Mouse (Mus musculus): ENCODE measurements at regions not wholly inside any gene's neighbourhood (a gene's known extent, or its start where the extent isn't known, plus 50 kb on each side); places are given as distances from the start of the nearest gene placed in this dataset.

- no peak for DNase-seq (ENCODE audit: extremely low read depth, low read depth)
These were observed 145.8 kb upstream of the Rad23b start for GRCm38 (mm10) chr4:55203731-55204710.

- no peak for DNase-seq (ENCODE audit: extremely low read depth, low read depth)
These were observed 143.6 kb upstream of the Rad23b start for GRCm38 (mm10) chr4:55206226-55206625.

GRCm38 (mm10) chr4:55207749-55208385, 142.0 kb upstream of the Rad23b start:
- no peak for DNase-seq (ENCODE audit: extremely low read depth, low read depth)

- no peak for DNase-seq (ENCODE audit: extremely low read depth, low read depth)
These were observed 141.2 kb upstream of the Rad23b start for GRCm38 (mm10) chr4:55208386-55209345.

- no peak for DNase-seq (ENCODE audit: extremely low read depth, low read depth)
These were observed 134.2 kb upstream of the Rad23b start for GRCm38 (mm10) chr4:55215425-55216174.

GRCm38 (mm10) chr4:55216175-55216545, 133.7 kb upstream of the Rad23b start:
- DNase-seq (ENCODE audit: extremely low read depth, low read depth): no peak

GRCm38 (mm10) chr4:55225766-55226165, 124.1 kb upstream of the Rad23b start:
- no peak for DNase-seq (ENCODE audit: extremely low read depth, low read depth)

GRCm38 (mm10) chr4:55227394-55227793, 122.4 kb upstream of the Rad23b start:
- DNase-seq (ENCODE audit: extremely low read depth, low read depth): no peak

GRCm38 (mm10) chr4:55231522-55231921, 118.3 kb upstream of the Rad23b start:
- DNase-seq (ENCODE audit: extremely low read depth, low read depth): no peak

- DNase-seq (ENCODE audit: extremely low read depth, low read depth): no peak
These were observed 112.0 kb upstream of the Rad23b start for GRCm38 (mm10) chr4:55237856-55238255.

- peak; percentile 10 for DNase-seq (ENCODE audit: extremely low read depth, low read depth)
These were observed 109.4 kb upstream of the Rad23b start for GRCm38 (mm10) chr4:55240450-55240849.

- DNase-seq (ENCODE audit: extremely low read depth, low read depth): no peak
These were observed 107.5 kb upstream of the Rad23b start for GRCm38 (mm10) chr4:55242331-55242730.

- no peak for DNase-seq (ENCODE audit: extremely low read depth, low read depth)
These were observed 106.5 kb upstream of the Rad23b start for GRCm38 (mm10) chr4:55243091-55244058.

GRCm38 (mm10) chr4:55245789-55246188, 104.1 kb upstream of the Rad23b start:
- no peak for DNase-seq (ENCODE audit: extremely low read depth, low read depth)

GRCm38 (mm10) chr4:55250334-55250733, 99.5 kb upstream of the Rad23b start:
- no peak for DNase-seq (ENCODE audit: extremely low read depth, low read depth)

- DNase-seq (ENCODE audit: extremely low read depth, low read depth): no peak
These were observed 98.3 kb upstream of the Rad23b start for GRCm38 (mm10) chr4:55251546-55251945.

- no peak for DNase-seq (ENCODE audit: extremely low read depth, low read depth)
These were observed 96.1 kb upstream of the Rad23b start for GRCm38 (mm10) chr4:55253769-55254168.

- no peak for DNase-seq (ENCODE audit: extremely low read depth, low read depth)
These were observed 77.7 kb upstream of the Rad23b start for GRCm38 (mm10) chr4:55271965-55272630.
